Mouse (Mus musculus): ENCODE measurements around the gene Dut. TPM values are rescaled to one million over a fixed set of nuclear protein-coding genes. Genes with fewer than 3 reads are reported as not detected.

Dut gene
- 40.1 and 40.5 TPM in 2 replicates for polyA plus RNA-seq (2015; fragmentation: Nextera tagmentation; extraction: Ambion mirVana)

DNA sequence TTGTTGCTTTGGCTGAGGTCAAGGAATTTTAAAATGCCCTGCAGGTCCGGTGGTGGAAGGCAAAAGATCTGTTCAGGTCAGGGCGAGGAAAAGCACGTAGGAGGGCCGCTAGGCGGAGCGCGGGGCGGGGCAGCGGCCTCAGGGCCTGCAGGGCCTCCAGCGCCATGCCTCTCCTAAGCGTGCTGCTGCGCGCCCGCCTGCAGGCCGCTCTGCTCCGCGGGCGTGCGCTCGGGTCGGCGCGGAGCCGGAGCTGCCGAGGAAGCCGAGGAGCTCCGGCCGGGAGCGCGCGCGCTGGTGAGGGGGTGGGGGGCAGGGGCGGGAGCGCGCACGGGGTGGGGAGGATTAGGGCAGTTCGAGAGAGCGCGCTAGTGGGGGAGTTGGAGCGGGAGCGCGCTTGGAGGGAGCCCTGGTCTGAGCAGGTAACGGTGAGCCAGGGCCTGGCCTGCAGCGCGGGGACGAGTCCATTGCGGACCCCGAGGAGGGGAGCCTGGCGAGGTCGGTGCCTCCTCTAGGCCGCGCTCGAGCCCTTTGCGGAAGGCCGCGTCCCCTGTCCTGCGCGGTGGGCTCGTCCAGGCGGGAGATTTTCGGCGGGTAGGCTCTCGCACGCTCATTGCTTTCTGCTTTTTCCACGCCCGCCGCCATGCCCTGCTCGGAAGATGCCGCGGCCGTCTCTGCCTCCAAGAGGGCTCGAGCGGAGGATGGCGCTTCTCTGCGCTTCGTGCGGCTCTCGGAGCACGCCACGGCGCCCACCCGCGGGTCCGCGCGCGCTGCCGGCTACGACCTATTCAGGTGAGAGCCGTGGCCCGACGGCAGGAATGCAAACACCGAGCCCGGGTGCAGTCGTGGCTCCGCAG lies at the start of gene Dut:
Gene Dut (plus strand): TSS at position 83 of the 854 bp plus-strand sequence.
- peak within 1 kb of the TSS; percentile 66 for H3K4me3 ChIP-seq (ENCODE audit: low read depth, low read length)
- peak within 1 kb of the TSS; percentile 50 for H3K9ac ChIP-seq (replicated peaks; ENCODE audit: low read depth)
- ATAC-seq (peak; percentile 98), DNase-seq (ENCODE audit: low spot score) (peak; percentile 97)
- H3K9me3 ChIP-seq (ENCODE audit: low read length), result no peaks in the 10 kb centered on the region
- peak within 1 kb of the TSS; percentile 82 for H3K27ac ChIP-seq (ENCODE audit: low read length)
- no peaks in the 10 kb centered on the region for H3K36me3 ChIP-seq (ENCODE audit: insufficient read depth, low read length)
- H3K4me2 ChIP-seq (replicated peaks; ENCODE audit: low read depth, low read length), result peak within 1 kb of the TSS; percentile 87
- H3K27me3 ChIP-seq (replicated peaks; ENCODE audit: insufficient read depth, low read length), result no peaks in the 10 kb centered on the region
- TF ChIP-seq CTCF (IDR thresholded peaks at IDR 0.05) (peak; percentile 55), EP300 (IDR thresholded peaks at IDR 0.05) (no peak)
- 0 out of 2 replicates have a peak, but pooled peaks cover 6% of the 10 kb centered on the region for H3K4me1 ChIP-seq (ENCODE audit: insufficient read depth, low read depth, low read length)
- under 1% methylated on average over 62 of the region's 96 CpGs for WGBS

GRCm38 (mm10) chr2:125208894-125209596 lies 37.9 kb upstream of the Dut start:
- H3K27me3 ChIP-seq (replicated peaks; ENCODE audit: insufficient read depth, low read length), result no peaks in the 10 kb centered on the region
- ATAC-seq (no peak), DNase-seq (ENCODE audit: low spot score) (no peak)
- no peak overlapping the region for H3K4me2 ChIP-seq (replicated peaks; ENCODE audit: low read depth, low read length)
- H3K4me1 ChIP-seq (ENCODE audit: insufficient read depth, low read depth, low read length), result no peaks in the 10 kb centered on the region
- H3K36me3 ChIP-seq (ENCODE audit: insufficient read depth, low read length), result no peaks in the 10 kb centered on the region
- H3K4me3 ChIP-seq (ENCODE audit: low read depth, low read length), result no peak overlapping the region
- H3K27ac ChIP-seq (ENCODE audit: low read length), result no peak overlapping the region
- no peaks in the 10 kb centered on the region for H3K9me3 ChIP-seq (ENCODE audit: low read length)
- no peak for TF ChIP-seq CTCF (IDR thresholded peaks at IDR 0.05)
- no peak for TF ChIP-seq EP300 (IDR thresholded peaks at IDR 0.05)
- 71% methylated on average over 14 of the region's 14 CpGs for WGBS
- H3K9ac ChIP-seq (replicated peaks; ENCODE audit: low read depth), result no peak overlapping the region

- WGBS, result 52% methylated on average over 10 of the region's 10 CpGs
- DNase-seq (ENCODE audit: low spot score), result peak; percentile 6
- no peak for ATAC-seq
- Histone ChIP-seq H3K4me2 (replicated peaks; ENCODE audit: low read depth, low read length) (no peak overlapping the region), H3K9ac (replicated peaks; ENCODE audit: low read depth) (no peak overlapping the region), H3K27me3 (replicated peaks; ENCODE audit: insufficient read depth, low read length) (no peaks in the 10 kb centered on the region), H3K9me3 (ENCODE audit: low read length) (no peaks in the 10 kb centered on the region), H3K4me1 (ENCODE audit: insufficient read depth, low read depth, low read length) (no peaks in the 10 kb centered on the region), H3K4me3 (ENCODE audit: low read depth, low read length) (no peak overlapping the region), H3K36me3 (ENCODE audit: insufficient read depth, low read length) (no peaks in the 10 kb centered on the region), H3K27ac (ENCODE audit: low read length) (no peak overlapping the region)
- TF ChIP-seq CTCF (IDR thresholded peaks at IDR 0.05) (no peak), EP300 (IDR thresholded peaks at IDR 0.05) (no peak)
These were observed 35.0 kb upstream of the Dut start for GRCm38 (mm10) chr2:125211831-125212510.

DNA sequence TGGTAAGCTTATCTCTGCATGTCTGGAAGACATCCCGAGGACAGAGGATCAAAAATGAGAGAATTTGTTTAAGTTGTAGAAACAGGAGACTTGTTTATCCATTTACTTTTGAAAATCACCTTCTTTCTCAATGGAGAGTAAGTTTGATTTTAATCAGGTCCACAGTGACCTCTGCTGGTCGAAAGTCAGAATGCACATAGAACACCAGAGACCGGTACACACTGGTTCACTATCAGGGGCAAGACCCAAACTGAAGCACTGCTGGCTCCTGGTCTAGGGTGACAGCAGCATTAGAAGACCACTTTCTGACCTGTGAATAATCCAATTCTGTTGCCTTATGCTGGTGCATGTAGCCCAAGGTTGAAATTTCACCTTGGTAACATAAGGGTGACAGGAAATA lies 32.4 kb upstream of the Dut start:
- Histone ChIP-seq H3K9ac (replicated peaks; ENCODE audit: low read depth) (no peak overlapping the region), H3K36me3 (ENCODE audit: insufficient read depth, low read length) (no peaks in the 10 kb centered on the region), H3K4me1 (ENCODE audit: insufficient read depth, low read depth, low read length) (no peaks in the 10 kb centered on the region), H3K4me2 (replicated peaks; ENCODE audit: low read depth, low read length) (no peak overlapping the region), H3K27me3 (replicated peaks; ENCODE audit: insufficient read depth, low read length) (no peaks in the 10 kb centered on the region), H3K27ac (ENCODE audit: low read length) (no peak overlapping the region), H3K9me3 (ENCODE audit: low read length) (no peaks in the 10 kb centered on the region), H3K4me3 (ENCODE audit: low read depth, low read length) (no peak overlapping the region)
- TF ChIP-seq CTCF (IDR thresholded peaks at IDR 0.05) (peak; percentile 79), EP300 (IDR thresholded peaks at IDR 0.05) (no peak)
- 3% methylated on average over 3 of the region's 3 CpGs for WGBS
- no peak for ATAC-seq
- peak; percentile 74 for DNase-seq (ENCODE audit: low spot score)

DNA sequence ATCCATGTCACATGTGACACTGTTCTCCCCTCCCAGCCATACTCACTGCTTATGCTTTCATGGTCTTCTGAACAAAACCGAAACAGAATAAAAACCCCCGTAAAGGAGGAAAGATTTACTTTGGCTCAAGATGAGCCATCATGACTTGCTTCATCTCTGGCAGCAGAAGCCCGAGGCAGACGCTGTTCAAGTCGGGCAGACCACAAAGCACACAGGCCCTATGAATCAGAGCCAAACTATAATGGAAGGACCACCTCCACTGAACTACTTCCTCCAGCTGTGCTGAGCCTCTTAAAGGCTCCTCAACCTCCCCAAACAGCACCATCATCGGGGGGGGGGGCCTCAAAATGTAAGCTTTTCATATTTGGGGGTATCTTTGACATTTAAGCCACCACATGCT lies 29.7 kb upstream of the Dut start:
- H3K27ac ChIP-seq (ENCODE audit: low read length), result no peak overlapping the region
- TF ChIP-seq CTCF (IDR thresholded peaks at IDR 0.05), result no peak
- no peak for TF ChIP-seq EP300 (IDR thresholded peaks at IDR 0.05)
- H3K9me3 ChIP-seq (ENCODE audit: low read length), result no peaks in the 10 kb centered on the region
- no peak overlapping the region for H3K9ac ChIP-seq (replicated peaks; ENCODE audit: low read depth)
- DNase-seq (ENCODE audit: low spot score) (no peak), ATAC-seq (no peak)
- no peaks in the 10 kb centered on the region for H3K27me3 ChIP-seq (replicated peaks; ENCODE audit: insufficient read depth, low read length)
- 65% methylated on average over 6 of the region's 6 CpGs for WGBS
- no peaks in the 10 kb centered on the region for H3K4me1 ChIP-seq (ENCODE audit: insufficient read depth, low read depth, low read length)
- H3K4me2 ChIP-seq (replicated peaks; ENCODE audit: low read depth, low read length), result no peak overlapping the region
- H3K36me3 ChIP-seq (ENCODE audit: insufficient read depth, low read length), result no peaks in the 10 kb centered on the region
- no peak overlapping the region for H3K4me3 ChIP-seq (ENCODE audit: low read depth, low read length)

DNA sequence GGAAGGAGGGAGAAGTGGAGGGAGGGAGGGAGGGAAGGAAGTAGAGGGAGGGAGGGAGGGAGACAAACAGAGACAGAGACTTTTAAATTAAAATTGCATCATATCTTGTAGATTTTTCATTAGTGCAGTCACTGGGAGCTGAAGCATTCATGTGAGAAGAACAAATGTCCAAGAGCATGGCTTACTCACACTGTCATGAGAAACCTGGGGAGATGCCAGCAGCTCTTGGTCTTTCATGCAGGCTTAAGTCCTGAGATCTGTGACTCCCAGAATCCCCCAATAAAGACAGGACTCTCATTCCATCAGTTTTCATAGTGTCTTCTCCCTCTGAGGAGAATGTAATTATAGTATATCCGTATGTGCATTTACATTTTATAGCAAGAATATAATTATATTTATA lies 28.4 kb upstream of the Dut start:
- DNase-seq (ENCODE audit: low spot score) (peak; percentile 34), ATAC-seq (no peak)
- Histone ChIP-seq H3K4me2 (replicated peaks; ENCODE audit: low read depth, low read length) (no peak overlapping the region), H3K4me3 (ENCODE audit: low read depth, low read length) (no peak overlapping the region), H3K4me1 (ENCODE audit: insufficient read depth, low read depth, low read length) (no peaks in the 10 kb centered on the region), H3K27ac (ENCODE audit: low read length) (no peak overlapping the region), H3K36me3 (ENCODE audit: insufficient read depth, low read length) (no peaks in the 10 kb centered on the region), H3K27me3 (replicated peaks; ENCODE audit: insufficient read depth, low read length) (no peaks in the 10 kb centered on the region), H3K9ac (replicated peaks; ENCODE audit: low read depth) (no peak overlapping the region), H3K9me3 (ENCODE audit: low read length) (no peaks in the 10 kb centered on the region)
- TF ChIP-seq EP300 (IDR thresholded peaks at IDR 0.05), result no peak
- no peak for TF ChIP-seq CTCF (IDR thresholded peaks at IDR 0.05)
- WGBS, result 87% methylated on average over 1 of the region's 1 CpGs
